Mouse (Mus musculus) kidney, adult 2 months (tissue): ENCODE results near the gene Lcp1. TPM values are rescaled to one million over a fixed set of nuclear protein-coding genes. Genes with fewer than 3 reads are reported as not detected.

Source experiments
- DNase-seq: peaks from one replicate; pipeline ENCODE4 v3.0.0; 2021
- H3K27ac ChIP-seq: fragments of 200-500 bp; 2 replicates; pipeline ENCODE4 v1.5.1; 2012; ENCODE audit warnings: low read depth, low read length, control low read depth, inconsistent platforms; ENCODE audit not compliant: insufficient read depth
- H3K27me3 ChIP-seq: fragments of 200-500 bp; replicated peaks from 2 replicates; pipeline ENCODE4 v1.6.1; 2012; ENCODE audit warnings: mild to moderate bottlenecking, moderate library complexity, low read length, inconsistent platforms; ENCODE audit not compliant: control insufficient read depth, insufficient read depth
- H3K36me3 ChIP-seq: fragments of 200-500 bp; 2 replicates; pipeline ENCODE4 v1.6.1; 2012; ENCODE audit warnings: mild to moderate bottlenecking, moderate library complexity, low read length, inconsistent platforms; ENCODE audit not compliant: control insufficient read depth, insufficient read depth
- H3K4me1 ChIP-seq: fragments of 200-500 bp; 2 replicates; pipeline ENCODE4 v1.6.1; 2011; ENCODE audit warnings: low read length; ENCODE audit not compliant: control insufficient read depth, insufficient read depth
- H3K4me3 ChIP-seq: fragments of 200-500 bp; 2 replicates; pipeline ENCODE4 v1.5.1; 2011; ENCODE audit warnings: mild to moderate bottlenecking, low read depth, low read length, control low read depth; ENCODE audit not compliant: insufficient read depth
- CTCF ChIP-seq: fragments of 200-500 bp; conservative IDR thresholded peaks from 2 replicates; pipeline ENCODE4 v1.5.1; 2011; ENCODE audit warnings: low read depth, mild to moderate bottlenecking, control low read depth, low read length, moderate library complexity, mixed read lengths; ENCODE audit not compliant: insufficient read depth, insufficient read length
- POLR2A ChIP-seq: fragments of 200-500 bp; IDR thresholded peaks from one replicate; pipeline ENCODE4 v1.6.1; 2011; ENCODE audit warnings: low read depth, low read length, control low read depth
- WGBS: fragments of 180-500 bp; shearing (Covaris S2); methylation state at CpG from one replicate; pipeline ENCODE4 v1.1.7; 2018; 5-methylcytosine and 5-hydroxymethylcytosine counted together
- polyA plus RNA-seq: library from polyadenylated mRNA; depleted of rRNA; stranded (reverse); fragments of >200 nt; gene quantifications from 2 replicates; pipeline ENCODE4 v1.2.3, GENCODE M21; 2012

Gene Lcp1
- polyA plus RNA-seq, 1 experiment = 13.7 TPM

DNA sequence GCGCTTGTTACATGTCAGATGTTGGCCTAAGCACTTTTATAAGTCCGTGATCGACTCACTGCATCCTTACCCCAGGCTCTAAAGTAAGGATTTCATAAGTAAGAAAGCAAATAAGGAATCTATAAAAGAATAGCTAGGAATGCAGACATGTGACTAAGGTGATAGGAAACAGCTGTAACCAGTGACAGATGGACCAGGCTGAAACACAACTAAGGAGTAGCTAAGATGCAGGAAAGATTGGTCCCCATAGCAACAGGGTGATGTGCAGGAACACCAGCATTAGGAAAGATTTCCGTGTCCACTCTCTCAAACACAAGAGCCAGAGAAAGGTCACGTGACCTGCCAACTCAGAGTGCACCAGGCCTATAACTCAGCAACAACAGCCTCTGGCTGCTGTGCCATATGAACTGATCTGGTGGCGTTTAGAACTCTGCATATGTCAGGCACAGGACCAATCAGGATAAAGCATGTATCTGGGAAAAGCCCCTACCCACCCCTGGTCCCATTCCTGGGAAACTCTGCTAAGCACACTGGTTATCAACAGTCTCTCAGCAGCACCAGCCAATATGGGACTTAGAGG lies 77.8 kb downstream of the Lcp1 start:
- H3K4me3 ChIP-seq = no peak overlapping the region
- no peak for DNase-seq
- no peaks in the 10 kb centered on the region for H3K36me3 ChIP-seq
- no peak overlapping the region for H3K27ac ChIP-seq
- TF ChIP-seq CTCF (no peak), POLR2A (no peak)
- no peaks in the 10 kb centered on the region for H3K27me3 ChIP-seq
- 72% methylated on average over 6 of the region's 6 CpGs for WGBS
- no peaks in the 10 kb centered on the region for H3K4me1 ChIP-seq

DNA sequence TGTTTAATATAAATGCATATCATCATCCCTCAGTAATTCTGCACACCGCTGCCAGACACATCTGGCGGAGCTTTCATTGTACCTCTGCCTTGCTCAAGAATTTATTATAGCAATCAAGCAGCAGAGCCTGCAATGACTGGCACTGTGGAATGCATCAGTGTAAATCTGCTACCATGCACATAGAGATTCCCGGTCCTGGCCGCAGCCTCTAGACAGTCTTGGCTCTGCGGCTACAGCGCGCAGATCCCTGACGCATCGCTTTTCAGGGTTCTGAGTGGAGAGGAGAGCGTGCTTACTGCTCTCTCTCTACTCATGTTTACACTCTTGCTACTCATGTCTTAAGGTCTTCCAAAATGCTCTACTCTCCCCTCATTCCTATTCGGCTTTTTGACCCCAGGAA lies 82.9 kb downstream of the Lcp1 start:
- WGBS = 64% methylated on average over 11 of the region's 11 CpGs
- TF ChIP-seq POLR2A (no peak), CTCF (no peak)
- no peaks in the 10 kb centered on the region for H3K4me1 ChIP-seq
- no peak overlapping the region for H3K4me3 ChIP-seq
- H3K36me3 ChIP-seq = no peaks in the 10 kb centered on the region
- no peak overlapping the region for H3K27ac ChIP-seq
- H3K27me3 ChIP-seq = no peaks in the 10 kb centered on the region
- no peak for DNase-seq

DNA sequence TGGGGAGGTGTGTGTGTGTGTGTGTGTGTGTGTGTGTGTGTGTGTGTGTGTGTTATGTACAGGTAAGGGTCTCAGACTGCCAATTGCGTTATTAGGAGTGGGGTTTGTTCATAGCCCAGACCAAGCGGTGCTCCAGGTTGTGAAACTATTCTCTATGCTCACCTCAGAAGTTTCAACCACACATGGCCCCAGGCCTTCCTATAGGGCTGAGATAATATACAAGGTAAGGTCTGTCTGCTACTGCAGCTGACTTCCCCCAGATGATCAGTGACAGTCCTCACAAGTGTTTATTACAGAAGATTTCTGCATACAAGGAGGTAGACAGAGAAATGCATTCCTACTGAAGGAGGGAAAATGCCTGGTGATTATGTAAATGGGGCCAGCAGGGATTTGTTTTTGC lies 87.9 kb downstream of the Lcp1 start:
- TF ChIP-seq POLR2A = no peak
- no peak for TF ChIP-seq CTCF
- no peak overlapping the region for H3K27ac ChIP-seq

DNA sequence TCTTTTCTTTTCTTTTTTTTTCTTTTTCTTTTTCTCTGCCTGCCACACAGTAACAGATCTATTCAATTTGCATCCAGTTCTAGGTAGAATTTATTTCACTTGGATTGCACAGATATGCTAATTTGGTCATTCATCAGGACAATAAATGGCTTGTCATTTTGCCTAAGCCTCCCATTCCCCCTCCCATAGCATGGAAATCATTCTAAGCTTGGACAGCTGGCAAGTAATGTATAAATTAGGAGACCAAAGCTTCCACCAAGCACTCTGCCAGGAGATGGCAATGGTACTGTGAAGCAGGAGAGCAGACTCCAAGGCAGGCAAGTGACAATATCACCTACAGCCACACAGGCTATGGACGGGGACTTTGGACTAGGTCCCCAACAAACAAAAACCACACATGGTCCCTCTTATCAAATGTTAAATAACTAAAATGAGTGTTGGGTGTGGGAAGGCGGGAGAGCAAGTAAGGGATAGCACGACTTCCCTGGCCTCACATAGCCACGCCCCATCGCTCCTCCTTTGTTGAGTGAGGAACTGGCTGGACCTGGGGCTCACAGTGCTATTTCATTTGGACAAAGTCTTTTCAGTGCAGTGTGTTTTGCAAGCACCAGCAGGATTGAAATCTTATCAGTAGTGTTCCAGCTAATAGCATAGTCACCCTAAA lies 88.5 kb downstream of the Lcp1 start:
- Histone ChIP-seq H3K27me3 (no peaks in the 10 kb centered on the region), H3K4me1 (no peaks in the 10 kb centered on the region), H3K36me3 (no peaks in the 10 kb centered on the region), H3K4me3 (no peak overlapping the region), H3K27ac (no peak overlapping the region)
- WGBS = 76% methylated on average over 5 of the region's 5 CpGs
- no peak for DNase-seq
- TF ChIP-seq POLR2A (no peak), CTCF (no peak)

More for the DNA sequence above, 87.9 kb downstream of the Lcp1 start:
- H3K36me3 ChIP-seq = no peaks in the 10 kb centered on the region
- H3K4me1 ChIP-seq = no peaks in the 10 kb centered on the region
- DNase-seq = no peak
- H3K27me3 ChIP-seq = no peaks in the 10 kb centered on the region
- H3K4me3 ChIP-seq = no peak overlapping the region
- WGBS = 96% methylated on average over 2 of the region's 2 CpGs

DNA sequence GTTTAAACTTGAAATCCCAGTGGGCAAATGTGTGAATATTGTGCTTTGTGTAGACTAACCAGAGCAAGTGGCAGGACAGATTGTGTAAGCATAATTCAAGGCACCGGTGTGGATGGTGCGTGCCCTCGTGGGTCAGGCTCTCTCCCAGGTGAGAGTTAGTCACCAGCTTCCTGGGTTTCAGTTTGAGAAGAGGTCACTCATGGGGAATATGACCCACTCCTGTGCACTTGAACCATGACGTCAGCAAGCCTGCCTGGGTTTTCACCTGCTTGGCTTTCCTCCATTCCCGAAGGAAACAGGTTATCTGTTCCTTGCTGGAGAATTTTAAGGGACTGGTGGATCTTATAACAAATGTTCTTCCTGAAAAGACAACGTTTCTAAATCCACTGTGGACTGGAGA lies 91.5 kb downstream of the Lcp1 start:
- Histone ChIP-seq H3K27me3 (no peaks in the 10 kb centered on the region), H3K36me3 (no peaks in the 10 kb centered on the region), H3K4me1 (no peaks in the 10 kb centered on the region), H3K27ac (no peak overlapping the region), H3K4me3 (no peak overlapping the region)
- TF ChIP-seq CTCF (no peak), POLR2A (no peak)
- no peak for DNase-seq
- 55% methylated on average over 6 of the region's 6 CpGs for WGBS

DNA sequence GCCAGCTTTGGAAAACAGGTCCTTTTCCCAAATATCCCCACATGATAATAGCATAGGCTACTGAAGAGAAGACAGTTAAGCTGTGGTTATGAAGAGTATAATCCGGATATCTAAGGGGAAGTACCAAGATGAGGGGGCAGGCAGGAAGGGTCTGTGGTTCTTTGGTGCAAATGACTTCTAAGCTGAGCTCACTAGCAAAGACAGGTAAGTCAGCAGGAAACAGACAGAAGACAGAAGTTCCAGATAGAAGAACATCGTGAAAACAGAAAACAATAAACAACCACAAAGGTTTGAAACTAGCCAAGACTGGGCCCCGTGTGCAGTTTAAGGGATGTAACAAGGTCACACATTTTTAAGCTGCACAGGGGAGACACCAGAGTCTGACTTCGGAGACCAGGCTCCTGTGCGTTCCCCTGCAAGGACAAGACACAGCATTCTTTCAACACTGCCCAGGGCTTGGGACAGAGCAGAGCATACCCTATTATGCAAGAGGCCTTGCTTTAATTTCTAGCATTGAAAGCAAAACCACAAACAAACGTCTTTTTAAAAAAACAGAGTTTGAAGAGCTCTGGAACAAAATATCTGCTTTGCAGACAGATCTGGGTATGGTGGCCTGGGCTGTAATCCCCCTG lies 96.7 kb downstream of the Lcp1 start:
- no peak overlapping the region for H3K27ac ChIP-seq
- no peaks in the 10 kb centered on the region for H3K27me3 ChIP-seq
- TF ChIP-seq POLR2A (no peak), CTCF (no peak)
- no peaks in the 10 kb centered on the region for H3K36me3 ChIP-seq
- no peaks in the 10 kb centered on the region for H3K4me1 ChIP-seq
- no peak for DNase-seq
- H3K4me3 ChIP-seq = no peak overlapping the region
- 77% methylated on average over 6 of the region's 6 CpGs for WGBS

DNA sequence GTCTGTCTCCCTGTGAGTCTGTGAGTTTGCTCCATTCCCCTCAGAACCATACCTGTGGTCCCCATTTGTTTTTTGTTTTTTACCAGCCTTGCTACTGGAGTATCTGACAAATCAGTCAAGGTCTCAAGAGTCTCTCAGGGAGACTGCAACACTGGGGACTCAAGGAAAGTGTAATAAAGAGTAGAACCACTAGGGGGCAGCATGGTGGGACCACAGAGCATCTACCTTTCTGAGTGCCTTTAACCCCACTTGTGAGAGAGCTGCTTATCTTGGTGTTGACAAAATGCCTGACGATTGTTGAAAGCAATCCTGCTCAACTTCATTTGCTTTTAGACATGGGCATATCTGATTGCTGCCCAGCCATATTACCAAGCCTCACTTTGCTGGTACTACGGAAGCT lies 98.9 kb downstream of the Lcp1 start:
- H3K4me3 ChIP-seq = no peak overlapping the region
- peak; percentile 30 for DNase-seq
- H3K27ac ChIP-seq = no peak overlapping the region
- H3K27me3 ChIP-seq = no peaks in the 10 kb centered on the region
- H3K36me3 ChIP-seq = no peaks in the 10 kb centered on the region
- no peak for TF ChIP-seq POLR2A
- peak; percentile 52 for TF ChIP-seq CTCF
- WGBS = 72% methylated on average over 2 of the region's 2 CpGs
- H3K4me1 ChIP-seq = no peaks in the 10 kb centered on the region
